Mouse (Mus musculus) MEL (cell line): ENCODE measurements around the gene Tdrd7. TPM values are rescaled to one million over a fixed set of nuclear protein-coding genes. Genes with fewer than 3 reads are reported as not detected.
A peak's percentile ranks its signal among the peaks of the same experiment; 100 is the strongest.

Experiments
- DNase-seq: peaks from one replicate; pipeline ENCODE4 v3.0.0; 2011; ENCODE audit warnings: low read depth, low spot score
- H3K27ac ChIP-seq: 2 replicates; pipeline ENCODE4 v1.5.1; 2012; ENCODE audit warnings: low read depth, mild to moderate bottlenecking, control low read depth, low read length, moderate library complexity; ENCODE audit not compliant: control insufficient read depth
- H3K27me3 ChIP-seq, 2 experiments: fragments of 150-350 bp in 1 of 2; sonication (generic) in 1 of 2; 2 replicates each; pipeline ENCODE4 v1.6.1; 2012; ENCODE audit warnings: low read length in 2 of 2, mild to moderate bottlenecking in 2 of 2, improper control_type of control experiment in 1 of 2, moderate library complexity in 1 of 2; ENCODE audit not compliant: insufficient read depth in 2 of 2, control insufficient read depth in 1 of 2
- H3K36me3 ChIP-seq, 2 experiments: 2 replicates each; pipeline ENCODE4 v1.6.1; 2012 to 2014; ENCODE audit warnings: low read length in 2 of 2, improper control_type of control experiment in 1 of 2, inconsistent platforms in 1 of 2, mild to moderate bottlenecking in 1 of 2; ENCODE audit not compliant: insufficient read depth in 2 of 2, control insufficient read depth in 1 of 2
- H3K4me1 ChIP-seq, 2 experiments: fragments of 150-350 bp in 1 of 2; sonication (generic) in 1 of 2; 2 replicates each; pipeline ENCODE4 v1.6.1; 2012; ENCODE audit warnings: low read length in 2 of 2, improper control_type of control experiment in 1 of 2, mild to moderate bottlenecking in 1 of 2; ENCODE audit not compliant: insufficient read depth in 2 of 2, control insufficient read depth in 1 of 2
- H3K4me3 ChIP-seq, 2 experiments: fragments of 150-350 bp in 1 of 2; sonication (generic) in 1 of 2; 2 replicates each; pipeline ENCODE4 v1.5.1; 2012; ENCODE audit warnings: low read depth in 2 of 2, low read length in 2 of 2, mild to moderate bottlenecking in 2 of 2, moderate library complexity in 2 of 2, control low read depth in 1 of 2, improper control_type of control experiment in 1 of 2; ENCODE audit not compliant: control insufficient read depth in 1 of 2, insufficient read depth in 1 of 2
- H3K79me2 ChIP-seq: 2 replicates; pipeline ENCODE4 v1.6.1; 2012; ENCODE audit warnings: mild to moderate bottlenecking, low read length, moderate library complexity; ENCODE audit not compliant: control insufficient read depth, poor library complexity, insufficient read depth
- H3K9ac ChIP-seq: 2 replicates; pipeline ENCODE4 v1.6.1; 2012; ENCODE audit warnings: low read depth, mild to moderate bottlenecking, control low read depth, low read length, moderate library complexity; ENCODE audit not compliant: control insufficient read depth, poor library complexity, severe bottlenecking
- H3K9me3 ChIP-seq: fragments of 150-350 bp; sonication (generic); replicated peaks from 2 replicates; pipeline ENCODE4 v1.6.1; 2012; ENCODE audit warnings: mild to moderate bottlenecking, low read length, improper control_type of control experiment, moderate library complexity; ENCODE audit not compliant: insufficient read depth
- CHD1 ChIP-seq: IDR thresholded peaks from 2 replicates; pipeline ENCODE4 v1.6.1; 2012; ENCODE audit warnings: low read depth, mild to moderate bottlenecking, inconsistent platforms, low read length, improper control_type of control experiment
- CHD2 ChIP-seq: IDR thresholded peaks from 2 replicates; pipeline ENCODE4 v1.6.1; 2011; ENCODE audit warnings: low read length, improper control_type of control experiment
- CTCF ChIP-seq, 3 experiments: IDR thresholded peaks in 2 of 3; conservative IDR thresholded peaks in 1 of 3; 2 replicates each; pipeline ENCODE4 v1.5.1; 2011 to 2012; ENCODE audit warnings: low read length in 3 of 3, low read depth in 2 of 3, mild to moderate bottlenecking in 2 of 3, improper control_type of control experiment in 1 of 3, inconsistent platforms in 1 of 3, mixed read lengths in 1 of 3, moderate library complexity in 1 of 3; ENCODE audit not compliant: control insufficient read depth in 1 of 3, insufficient read depth in 1 of 3, poor library complexity in 1 of 3, severe bottlenecking in 1 of 3
- E2F4 ChIP-seq: IDR thresholded peaks from 2 replicates; pipeline ENCODE4 v1.6.1; 2011; ENCODE audit warnings: low read depth, low read length, improper control_type of control experiment, borderline replicate concordance
- ELF1 ChIP-seq: IDR thresholded peaks from 2 replicates; pipeline ENCODE4 v1.6.1; 2014; ENCODE audit warnings: low read depth, mild to moderate bottlenecking, inconsistent platforms, low read length, improper control_type of control experiment, moderate library complexity
- EP300 ChIP-seq, 2 experiments: IDR thresholded peaks; 2 replicates each; pipeline ENCODE4 v1.6.1; 2011; ENCODE audit warnings: improper control_type of control experiment in 2 of 2, low read length in 2 of 2, low read depth in 1 of 2, mild to moderate bottlenecking in 1 of 2
- ETS1 ChIP-seq: IDR thresholded peaks from 2 replicates; pipeline ENCODE4 v1.6.1; 2012; ENCODE audit warnings: low read depth, mild to moderate bottlenecking, inconsistent platforms, low read length, improper control_type of control experiment, moderate library complexity
- GATA1 ChIP-seq: IDR thresholded peaks from 2 replicates; pipeline ENCODE4 v1.6.1; 2011; ENCODE audit warnings: low read depth, low read length, improper control_type of control experiment
- JUND ChIP-seq: IDR thresholded peaks from 2 replicates; pipeline ENCODE4 v1.6.1; 2011; ENCODE audit warnings: low read depth, mild to moderate bottlenecking, improper control_type of control experiment, low read length
- MAFK ChIP-seq: IDR thresholded peaks from 2 replicates; pipeline ENCODE4 v1.6.1; 2011; ENCODE audit warnings: low read depth, mild to moderate bottlenecking, low read length, improper control_type of control experiment, borderline replicate concordance
- MAX ChIP-seq: IDR thresholded peaks from 2 replicates; pipeline ENCODE4 v1.6.1; 2011; ENCODE audit warnings: low read length, improper control_type of control experiment
- MAZ ChIP-seq: IDR thresholded peaks from 2 replicates; pipeline ENCODE4 v1.6.1; 2012; ENCODE audit warnings: low read depth, mild to moderate bottlenecking, inconsistent platforms, low read length, improper control_type of control experiment
- MEF2A ChIP-seq: IDR thresholded peaks from 2 replicates; pipeline ENCODE4 v1.6.1; 2014; ENCODE audit warnings: low read depth, mild to moderate bottlenecking, inconsistent platforms, low read length, improper control_type of control experiment; ENCODE audit not compliant: poor library complexity, insufficient replicate concordance, severe bottlenecking; ENCODE audit errors: extremely low read depth
- MXI1 ChIP-seq: IDR thresholded peaks from 2 replicates; pipeline ENCODE4 v1.6.1; 2011; ENCODE audit warnings: mild to moderate bottlenecking, low read depth, low read length, improper control_type of control experiment
- MYB ChIP-seq: IDR thresholded peaks from 2 replicates; pipeline ENCODE4 v1.6.1; 2011; ENCODE audit warnings: mild to moderate bottlenecking, low read depth, low read length, improper control_type of control experiment
- NELFE ChIP-seq: IDR thresholded peaks from 2 replicates; pipeline ENCODE4 v1.6.1; 2011; ENCODE audit warnings: low read depth, low read length, improper control_type of control experiment
- POLR2A ChIP-seq, 2 experiments: IDR thresholded peaks; 2 replicates each; pipeline ENCODE4 v1.6.1; 2011 to 2012; ENCODE audit warnings: low read length in 2 of 2, mild to moderate bottlenecking in 2 of 2, control low read depth in 1 of 2, improper control_type of control experiment in 1 of 2, low read depth in 1 of 2, moderate library complexity in 1 of 2; ENCODE audit not compliant: control insufficient read depth in 1 of 2, insufficient read depth in 1 of 2, poor library complexity in 1 of 2
- POLR2AphosphoS2 ChIP-seq: IDR thresholded peaks from 2 replicates; pipeline ENCODE4 v1.6.1; 2011; ENCODE audit warnings: low read length, improper control_type of control experiment
- POLR2AphosphoS5 ChIP-seq: IDR thresholded peaks from 2 replicates; pipeline ENCODE4 v1.6.1; 2012; ENCODE audit warnings: low read depth, borderline replicate concordance, mild to moderate bottlenecking, inconsistent platforms, low read length, moderate library complexity, mixed read lengths
- RAD21 ChIP-seq: IDR thresholded peaks from 2 replicates; pipeline ENCODE4 v1.6.1; 2011; ENCODE audit warnings: mild to moderate bottlenecking, low read depth, low read length, improper control_type of control experiment
- SIN3A ChIP-seq: IDR thresholded peaks from 2 replicates; pipeline ENCODE4 v1.6.1; 2012; ENCODE audit warnings: low read length, improper control_type of control experiment, inconsistent platforms
- TAL1 ChIP-seq: IDR thresholded peaks from 2 replicates; pipeline ENCODE4 v1.6.1; 2012; ENCODE audit warnings: mild to moderate bottlenecking, inconsistent platforms, low read length, moderate library complexity, mixed read lengths
- TCF12 ChIP-seq: IDR thresholded peaks from 2 replicates; pipeline ENCODE4 v1.6.1; 2014; ENCODE audit warnings: low read depth, mild to moderate bottlenecking, inconsistent platforms, low read length, improper control_type of control experiment, moderate library complexity
- USF2 ChIP-seq, 2 experiments: IDR thresholded peaks; 2 replicates each; pipeline ENCODE4 v1.6.1; 2011 to 2012; ENCODE audit warnings: improper control_type of control experiment in 2 of 2, low read length in 2 of 2, borderline replicate concordance in 1 of 2, inconsistent platforms in 1 of 2, low read depth in 1 of 2, mild to moderate bottlenecking in 1 of 2; ENCODE audit not compliant: insufficient read depth in 1 of 2
- ZKSCAN1 ChIP-seq: IDR thresholded peaks from 2 replicates; pipeline ENCODE4 v1.6.1; 2012; ENCODE audit warnings: low read depth, mild to moderate bottlenecking, inconsistent platforms, low read length, improper control_type of control experiment, moderate library complexity
- polyA plus RNA-seq, 2 experiments: library from polyadenylated mRNA; stranded (reverse) in 1 of 2; unstranded in 1 of 2; fragments of >175 nt in 1 of 2; fragments of >200 nt in 1 of 2; gene quantifications; 2 replicates each; pipeline versions ENCODE4 v1.2.1 to v1.2.4; 2012; ENCODE audit warnings: low replicate concordance in 2 of 2, low read depth in 1 of 2; ENCODE audit not compliant: insufficient read length in 2 of 2, insufficient read depth in 1 of 2, missing spikeins in 1 of 2
- total RNA-seq: library from RNA; depleted of rRNA; stranded (reverse); fragments of 300-350 nt; gene quantifications from 2 replicates; pipeline ENCODE4 v1.2.3, GENCODE M21; 2012

Tdrd7 gene
- total and polyA plus RNA-seq, 3 experiments = 7.7 to 11.9 TPM; not detected in 1

- no peaks in the 10 kb centered on the region for H3K79me2 ChIP-seq
- no peak overlapping the region for H3K27ac ChIP-seq
- H3K36me3 ChIP-seq = peaks cover 0 to 3% of the 10 kb centered on the region in 2 experiments; a peak in 2 of 4 replicates
- no peak for DNase-seq
- H3K4me1 ChIP-seq = peaks cover 0 to 5% of the 10 kb centered on the region in 2 experiments; a peak in 2 of 4 replicates
- H3K4me3 ChIP-seq = no peak overlapping the region
- no peaks in the 10 kb centered on the region for H3K9me3 ChIP-seq
- H3K27me3 ChIP-seq = no peaks in the 10 kb centered on the region
- H3K9ac ChIP-seq = no peak overlapping the region
- TF ChIP-seq ZKSCAN1 = no peak
- TF ChIP-seq EP300 (IDR thresholded peaks at IDR 0.05; ENCODE audit: low read depth in 1 of 2, low read length in 2 of 2) = no peak
- TF ChIP-seq ETS1 = no peak
- TF ChIP-seq GATA1 = no peak
- no peak for TF ChIP-seq CHD2
- TF ChIP-seq ELF1 = no peak
- TF ChIP-seq POLR2A (IDR thresholded peaks at IDR 0.05; ENCODE audit: control insufficient read depth in 1 of 2, insufficient read depth in 1 of 2, low read depth in 1 of 2, low read length in 2 of 2, poor library complexity in 1 of 2) = no peak
- no peak for TF ChIP-seq MAX
- no peak for TF ChIP-seq E2F4
- no peak for TF ChIP-seq CTCF (IDR thresholded peaks at IDR 0.05 in 2 of 3, conservative IDR thresholded peaks at IDR 0.05 in 1 of 3; ENCODE audit: control insufficient read depth in 1 of 3, insufficient read depth in 1 of 3, low read depth in 2 of 3, low read length in 3 of 3, poor library complexity in 1 of 3, severe bottlenecking in 1 of 3)
- TF ChIP-seq CHD1 = no peak
- TF ChIP-seq NELFE = no peak
- no peak for TF ChIP-seq MAFK
- TF ChIP-seq RAD21 = no peak
- no peak for TF ChIP-seq MXI1
- TF ChIP-seq USF2 (IDR thresholded peaks at IDR 0.05; ENCODE audit: borderline replicate concordance in 1 of 2, insufficient read depth in 1 of 2, low read depth in 1 of 2, low read length in 2 of 2) = no peak
- no peak for TF ChIP-seq POLR2AphosphoS2
- TF ChIP-seq TCF12 = no peak
Observed at GRCm38 (mm10) chr4:46033197-46033596, 68.1 kb downstream of the Tdrd7 start.

- Histone ChIP-seq H3K9me3 (no peaks in the 10 kb centered on the region), H3K79me2 (no peaks in the 10 kb centered on the region; the same call in 1 of the 2 replicates), H3K27me3 (no peaks in the 10 kb centered on the region), H3K4me3 (peak overlapping the region; percentile 45 to 96), H3K36me3 (peaks cover 0 to 18% of the 10 kb centered on the region in 2 experiments; a peak in 2 of 4 replicates), H3K27ac (no peak overlapping the region), H3K4me1 (peaks cover 19 to 21% of the 10 kb centered on the region in 2 experiments), H3K9ac (peak overlapping the region; percentile 54)
- TF ChIP-seq MAZ = no peak
- no peak for TF ChIP-seq CHD1
- TF ChIP-seq RAD21 = no peak
- no peak for TF ChIP-seq EP300 (IDR thresholded peaks at IDR 0.05; ENCODE audit: low read depth in 1 of 2, low read length in 2 of 2)
- no peak for TF ChIP-seq MYB
- TF ChIP-seq CHD2 = no peak
- TF ChIP-seq POLR2A (IDR thresholded peaks at IDR 0.05; ENCODE audit: control insufficient read depth in 1 of 2, insufficient read depth in 1 of 2, low read depth in 1 of 2, low read length in 2 of 2, poor library complexity in 1 of 2) = no peak
- TF ChIP-seq MEF2A = no peak
- no peak for TF ChIP-seq TCF12
- no peak for TF ChIP-seq MXI1
- no peak for TF ChIP-seq TAL1
- no peak for TF ChIP-seq USF2 (IDR thresholded peaks at IDR 0.05; ENCODE audit: borderline replicate concordance in 1 of 2, insufficient read depth in 1 of 2, low read depth in 1 of 2, low read length in 2 of 2)
- no peak for TF ChIP-seq SIN3A
- TF ChIP-seq POLR2AphosphoS5 = no peak
- TF ChIP-seq POLR2AphosphoS2 = no peak
- TF ChIP-seq JUND = no peak
- no peak for DNase-seq
Observed at GRCm38 (mm10) chr4:46038591-46038891, 73.4 kb downstream of the Tdrd7 start.
